Mouse (Mus musculus) forebrain, postnatal 0 days (tissue): Measurements from ENCODE around the gene Pde8b. TPM values are rescaled to one million over a fixed set of nuclear protein-coding genes. Genes with fewer than 3 reads are reported as not detected.
A peak's percentile ranks its signal among the peaks of the same experiment; 100 is the strongest.

Experiments
- ATAC-seq: fragments of 200-750 bp; cut with Nextera tagmentation; 2 replicates; pipeline ENCODE4 v1.8.0; 2017; ENCODE audit warnings: mild to moderate bottlenecking, moderate library complexity
- DNase-seq: peaks from one replicate; pipeline ENCODE4 v3.0.0-alpha.2; 2015
- H3K27ac ChIP-seq: fragments of 300-500 bp; sonication (generic); 2 replicates; pipeline ENCODE4 v1.5.1; 2014; ENCODE audit warnings: low read depth, mild to moderate bottlenecking, antibody characterized with exemption, low read length, moderate library complexity, mixed read lengths
- H3K27me3 ChIP-seq: fragments of 300-500 bp; sonication (generic); 2 replicates; pipeline ENCODE4 v1.6.1; 2014; ENCODE audit warnings: mild to moderate bottlenecking, low read length, mixed read lengths; ENCODE audit not compliant: insufficient read depth
- H3K36me3 ChIP-seq: fragments of 300-500 bp; sonication (generic); 2 replicates; pipeline ENCODE4 v1.6.1; 2014; ENCODE audit warnings: mild to moderate bottlenecking, moderate library complexity; ENCODE audit not compliant: insufficient read depth
- H3K4me1 ChIP-seq: fragments of 300-500 bp; sonication (generic); 2 replicates; pipeline ENCODE4 v1.6.1; 2014; ENCODE audit warnings: antibody characterized with exemption; ENCODE audit not compliant: insufficient read depth
- H3K4me2 ChIP-seq: fragments of 300-500 bp; sonication (generic); 2 replicates; pipeline ENCODE4 v1.6.1; 2014; ENCODE audit warnings: low read depth, mild to moderate bottlenecking, moderate library complexity
- H3K4me3 ChIP-seq: fragments of 300-500 bp; sonication (generic); 2 replicates; pipeline ENCODE4 v1.5.1; 2014; ENCODE audit warnings: low read depth, low read length, mixed read lengths
- H3K9ac ChIP-seq: fragments of 300-500 bp; sonication (generic); 2 replicates; pipeline ENCODE4 v1.6.1; 2014; ENCODE audit warnings: mild to moderate bottlenecking
- H3K9me3 ChIP-seq: fragments of 300-500 bp; sonication (generic); 2 replicates; pipeline ENCODE4 v1.6.1; 2016; ENCODE audit warnings: low read length
- CTCF ChIP-seq: sonication (generic); IDR thresholded peaks from 2 replicates; pipeline ENCODE4 v1.5.1; 2016; ENCODE audit warnings: antibody characterized with exemption, control low read depth, low read depth
- WGBS: fragments of 180-500 bp; shearing (Covaris S2); extraction: QIAGEN DNeasy Blood & Tissue Kit; methylation state at CpG from one replicate; pipeline ENCODE4 v1.1.7; 2014; 5-methylcytosine and 5-hydroxymethylcytosine counted together
- polyA plus RNA-seq: library from polyadenylated mRNA; unstranded; fragments of >200 nt; fragmentation: Nextera tagmentation; extraction: Ambion mirVana; gene quantifications from 2 replicates; pipeline ENCODE4 v1.2.1, GENCODE M21; 2015
- total RNA-seq: library from RNA; depleted of rRNA; stranded (reverse); fragments of >200 nt; gene quantifications from 2 replicates; pipeline ENCODE4 v1.2.3, GENCODE M21; 2014

Pde8b gene
- total and polyA plus RNA-seq, 2 experiments from 2014 or later: 6.5 to 21.1 TPM

DNA sequence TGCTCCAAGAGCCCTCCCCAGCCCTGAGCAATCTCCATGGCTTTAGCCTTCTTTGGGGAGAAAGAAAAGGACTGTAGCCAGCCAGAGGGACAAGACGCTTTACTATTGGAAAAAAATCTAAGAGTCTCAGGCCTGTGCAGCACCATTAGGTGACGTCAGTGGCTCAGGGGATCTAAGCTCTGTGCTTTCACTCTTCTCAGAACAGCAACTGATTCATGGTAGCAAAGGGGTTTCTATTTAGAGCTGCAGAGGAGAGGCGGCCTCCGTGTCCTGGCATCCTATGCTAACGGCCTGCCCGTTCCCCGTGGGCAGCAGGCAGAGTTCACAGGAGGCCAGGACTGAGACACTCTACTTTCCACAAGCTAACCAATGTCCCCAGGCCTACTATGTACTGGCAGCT, 169.1 kb downstream of the Pde8b start:
- Histone ChIP-seq H3K9ac (no peak overlapping the region), H3K4me1 (no peaks in the 10 kb centered on the region), H3K4me2 (no peak overlapping the region), H3K27ac (no peak overlapping the region), H3K36me3 (no peaks in the 10 kb centered on the region), H3K27me3 (no peaks in the 10 kb centered on the region), H3K9me3 (no peaks in the 10 kb centered on the region), H3K4me3 (no peak overlapping the region)
- ATAC-seq: peak; percentile 71
- no peak for DNase-seq
- no peak for TF ChIP-seq CTCF
- 77% methylated on average over 7 of the region's 7 CpGs for WGBS

DNA sequence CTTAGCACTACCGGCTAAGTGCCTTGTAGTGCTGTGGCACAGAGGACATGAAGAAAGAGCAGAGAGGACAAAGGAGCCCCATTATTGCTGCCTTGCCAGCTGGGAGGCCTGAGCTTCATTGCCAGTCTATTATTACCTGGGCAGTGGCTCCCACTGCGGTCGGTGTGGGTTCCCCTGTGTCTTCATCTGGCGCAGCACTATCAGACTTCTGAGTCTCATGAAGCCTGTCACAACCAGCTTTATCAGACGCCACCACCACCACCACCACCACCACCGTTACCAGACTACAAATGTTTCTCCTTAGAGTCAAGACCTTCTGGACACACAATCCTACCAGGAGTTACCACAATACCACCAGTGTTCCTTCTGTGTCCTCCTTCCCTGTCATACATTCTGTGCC, 171.6 kb downstream of the Pde8b start:
- no peaks in the 10 kb centered on the region for H3K36me3 ChIP-seq
- 65% methylated on average over 6 of the region's 6 CpGs for WGBS
- no peak for TF ChIP-seq CTCF

DNA sequence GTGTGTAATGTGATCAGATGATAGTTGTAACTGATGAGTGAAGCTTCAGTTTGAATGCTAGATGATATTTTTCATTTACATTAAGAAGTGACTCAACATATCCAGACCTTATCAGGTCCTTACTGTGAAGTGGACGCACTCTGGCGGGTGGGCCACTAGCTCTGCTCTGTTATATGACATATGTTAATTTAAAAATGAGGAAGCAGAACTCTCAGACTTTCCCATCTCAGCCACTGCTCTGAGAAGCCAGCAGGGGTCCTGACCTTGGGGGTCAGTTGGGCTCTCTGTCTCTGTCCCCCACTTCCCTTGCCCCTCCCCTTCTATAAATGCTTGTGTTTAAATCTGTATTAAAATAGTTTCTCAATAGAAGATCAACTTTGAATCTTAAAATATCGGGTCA, 172.4 kb downstream of the Pde8b start:
- no peaks in the 10 kb centered on the region for H3K4me1 ChIP-seq
- H3K27ac ChIP-seq: no peak overlapping the region
- TF ChIP-seq CTCF: no peak
- ATAC-seq: no peak
- no peaks in the 10 kb centered on the region for H3K9me3 ChIP-seq
- H3K4me3 ChIP-seq: no peak overlapping the region
- no peak overlapping the region for H3K4me2 ChIP-seq
- H3K9ac ChIP-seq: no peak overlapping the region
- no peaks in the 10 kb centered on the region for H3K27me3 ChIP-seq
- WGBS: 85% methylated on average over 3 of the region's 3 CpGs
- H3K36me3 ChIP-seq: no peaks in the 10 kb centered on the region
- DNase-seq: no peak

More for the DNA sequence above, 171.6 kb downstream of the Pde8b start:
- H3K9me3 ChIP-seq: no peaks in the 10 kb centered on the region
- no peak overlapping the region for H3K9ac ChIP-seq
- no peaks in the 10 kb centered on the region for H3K4me1 ChIP-seq
- H3K4me3 ChIP-seq: no peak overlapping the region
- DNase-seq: no peak
- H3K4me2 ChIP-seq: no peak overlapping the region
- no peaks in the 10 kb centered on the region for H3K27me3 ChIP-seq
- no peak for ATAC-seq
- H3K27ac ChIP-seq: no peak overlapping the region

- Histone ChIP-seq H3K4me1 (no peaks in the 10 kb centered on the region), H3K9ac (no peak overlapping the region), H3K9me3 (no peaks in the 10 kb centered on the region), H3K4me3 (no peak overlapping the region), H3K4me2 (no peak overlapping the region), H3K27ac (no peak overlapping the region), H3K36me3 (no peaks in the 10 kb centered on the region), H3K27me3 (no peaks in the 10 kb centered on the region)
- DNase-seq (no peak), ATAC-seq (no peak)
- WGBS: 69% methylated on average over 2 of the region's 2 CpGs
- no peak for TF ChIP-seq CTCF
Measured at GRCm38 (mm10) chr13:95076142-95076541, 174.0 kb downstream of the Pde8b start.

DNA sequence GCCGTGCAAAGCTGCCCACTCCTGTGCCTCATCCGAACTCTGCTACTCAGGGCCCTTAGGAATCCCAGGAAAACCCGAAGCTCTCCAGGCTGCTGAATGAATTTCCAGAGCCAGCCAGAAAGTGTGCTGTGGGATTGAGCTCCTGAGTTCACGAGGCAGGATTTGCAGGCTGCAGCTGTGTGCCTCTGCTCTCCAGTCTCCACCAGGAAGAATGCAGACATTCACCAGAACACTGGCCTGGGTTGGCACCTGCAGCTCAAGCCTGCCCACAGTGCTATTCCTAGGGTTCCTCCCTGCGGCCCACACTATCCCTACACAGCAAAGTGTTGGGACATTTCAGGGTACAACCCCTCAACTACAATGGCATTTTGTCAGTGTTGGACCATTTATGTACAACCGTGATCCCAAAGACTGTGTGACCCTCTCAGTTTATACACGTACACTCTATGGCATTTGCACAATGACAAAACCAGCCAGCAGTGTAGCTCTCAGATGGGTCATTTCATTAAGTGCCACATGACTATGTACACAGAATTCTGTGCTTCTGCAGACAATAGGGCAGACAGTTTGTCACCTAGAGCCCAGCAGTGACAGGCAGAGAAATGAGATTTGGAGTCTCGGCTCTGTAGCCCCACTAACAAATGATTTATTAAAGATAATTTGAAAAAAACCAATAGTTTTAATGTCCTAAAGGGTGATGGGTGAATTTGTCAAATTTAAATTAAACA, 176.5 kb downstream of the Pde8b start:
- H3K4me3 ChIP-seq: no peak overlapping the region
- H3K27ac ChIP-seq: no peak overlapping the region
- H3K4me2 ChIP-seq: no peak overlapping the region
- DNase-seq: no peak
- ATAC-seq: no peak
- H3K27me3 ChIP-seq: no peaks in the 10 kb centered on the region
- no peak overlapping the region for H3K9ac ChIP-seq
- no peaks in the 10 kb centered on the region for H3K4me1 ChIP-seq
- no peaks in the 10 kb centered on the region for H3K36me3 ChIP-seq
- WGBS: 54% methylated on average over 8 of the region's 8 CpGs
- no peaks in the 10 kb centered on the region for H3K9me3 ChIP-seq
- TF ChIP-seq CTCF: no peak

GRCm38 (mm10) chr13:95070268-95070667, 179.9 kb downstream of the Pde8b start:
- no peak for ATAC-seq
- no peak for DNase-seq
- TF ChIP-seq CTCF: peak; percentile 17; the same call in 1 of the 2 replicates
- H3K4me2 ChIP-seq: no peak overlapping the region
- no peaks in the 10 kb centered on the region for H3K36me3 ChIP-seq
- no peak overlapping the region for H3K9ac ChIP-seq
- H3K27ac ChIP-seq: no peak overlapping the region
- no peak overlapping the region for H3K4me3 ChIP-seq
- H3K27me3 ChIP-seq: no peaks in the 10 kb centered on the region
- H3K4me1 ChIP-seq: no peaks in the 10 kb centered on the region
- no peaks in the 10 kb centered on the region for H3K9me3 ChIP-seq

GRCm38 (mm10) chr13:95067854-95068253, 182.3 kb downstream of the Pde8b start:
- Histone ChIP-seq H3K4me2 (no peak overlapping the region), H3K9ac (no peak overlapping the region), H3K27me3 (no peaks in the 10 kb centered on the region), H3K27ac (no peak overlapping the region), H3K36me3 (no peaks in the 10 kb centered on the region), H3K9me3 (no peaks in the 10 kb centered on the region), H3K4me1 (no peaks in the 10 kb centered on the region), H3K4me3 (no peak overlapping the region)
- DNase-seq: peak; percentile 56
- WGBS: 59% methylated on average over 6 of the region's 6 CpGs
- peak; percentile 67 for TF ChIP-seq CTCF
- ATAC-seq: peak; percentile 69; the same call in 1 of the 2 replicates
